Mouse (Mus musculus): ENCODE measurements at regions not wholly inside any gene's neighbourhood (a gene's known extent, or its start where the extent isn't known, plus 50 kb on each side); places are given as distances from the start of the nearest gene placed in this dataset.

GRCm38 (mm10) chr9:43674321-43674720 is 69.5 kb upstream of the Nectin1 start:
- TF ChIP-seq CTCF (conservative IDR thresholded peaks at IDR 0.05; ENCODE audit: insufficient read depth, insufficient read length, low read depth, low read length) (no peak), POLR2A (IDR thresholded peaks at IDR 0.05; ENCODE audit: low read depth, low read length) (no peak)

Measured in kidney, adult 2 months (tissue).